Mouse (Mus musculus) frontal cortex, postnatal 25 days (tissue): ENCODE data around the gene Mvb12b.
A peak's percentile ranks its signal among the peaks of the same experiment; 100 is the strongest.

Source experiments
- DNase-seq, 2 experiments: peaks; one replicate each; pipeline ENCODE4 v3.0.0; 2022; ENCODE audit warnings: low spot score in 2 of 2

Gene Mvb12b

GRCm38 (mm10) chr2:33886386-33887327 lies 1.1 kb downstream of the Mvb12b start:
- peak in 1 of 2 experiments; percentile 36 for DNase-seq

- no peak for DNase-seq
These were observed 2.5 kb downstream of the Mvb12b start for GRCm38 (mm10) chr2:33885264-33885651.

- DNase-seq, result no peak
These were observed 3.0 kb downstream of the Mvb12b start for GRCm38 (mm10) chr2:33884623-33885263.

GRCm38 (mm10) chr2:33879223-33879622 lies 8.5 kb downstream of the Mvb12b start:
- DNase-seq, result no peak

GRCm38 (mm10) chr2:33878437-33878836 lies 9.3 kb downstream of the Mvb12b start:
- DNase-seq, result no peak

GRCm38 (mm10) chr2:33877663-33878360 lies 9.9 kb downstream of the Mvb12b start:
- no peak for DNase-seq

- DNase-seq, result peak; percentile 51 to 65
These were observed 11.0 kb downstream of the Mvb12b start for GRCm38 (mm10) chr2:33876529-33877290.

- DNase-seq, result no peak
These were observed 12.2 kb downstream of the Mvb12b start for GRCm38 (mm10) chr2:33875594-33875993.

GRCm38 (mm10) chr2:33874856-33875576 lies 12.7 kb downstream of the Mvb12b start:
- no peak for DNase-seq

GRCm38 (mm10) chr2:33874367-33874766 lies 13.4 kb downstream of the Mvb12b start:
- DNase-seq, result no peak

- DNase-seq, result no peak
These were observed 14.2 kb downstream of the Mvb12b start for GRCm38 (mm10) chr2:33873501-33873900.

- no peak for DNase-seq
These were observed 14.9 kb downstream of the Mvb12b start for GRCm38 (mm10) chr2:33872841-33873271.

- DNase-seq, result no peak
These were observed 16.6 kb downstream of the Mvb12b start for GRCm38 (mm10) chr2:33871181-33871520.

- no peak for DNase-seq
These were observed 17.2 kb downstream of the Mvb12b start for GRCm38 (mm10) chr2:33870369-33871180.

GRCm38 (mm10) chr2:33869689-33870343 lies 17.9 kb downstream of the Mvb12b start:
- DNase-seq, result no peak

GRCm38 (mm10) chr2:33868996-33869688 lies 18.6 kb downstream of the Mvb12b start:
- no peak for DNase-seq

GRCm38 (mm10) chr2:33868322-33868721 lies 19.4 kb downstream of the Mvb12b start:
- no peak for DNase-seq

GRCm38 (mm10) chr2:33856746-33857145 lies 31.0 kb downstream of the Mvb12b start:
- DNase-seq, result no peak
